Mouse (Mus musculus): ENCODE results near the gene Sema4c.
"Not testable (repeated sequence)": the region's sequence is repeated elsewhere in the genome, so short reads cannot be mapped to it uniquely, and the experiment has no call there.

Gene Sema4c

GRCm38 (mm10) chr1:36556553-36557456 lies 1.3 kb downstream of the Sema4c start:
- DNase-seq (ENCODE audit: low spot score in 2 of 2), result peak; percentile 99

GRCm38 (mm10) chr1:36555798-36556395 lies 2.3 kb downstream of the Sema4c start:
- DNase-seq (ENCODE audit: low spot score in 2 of 2), result peak in 1 of 2 experiments; percentile 70

DNA sequence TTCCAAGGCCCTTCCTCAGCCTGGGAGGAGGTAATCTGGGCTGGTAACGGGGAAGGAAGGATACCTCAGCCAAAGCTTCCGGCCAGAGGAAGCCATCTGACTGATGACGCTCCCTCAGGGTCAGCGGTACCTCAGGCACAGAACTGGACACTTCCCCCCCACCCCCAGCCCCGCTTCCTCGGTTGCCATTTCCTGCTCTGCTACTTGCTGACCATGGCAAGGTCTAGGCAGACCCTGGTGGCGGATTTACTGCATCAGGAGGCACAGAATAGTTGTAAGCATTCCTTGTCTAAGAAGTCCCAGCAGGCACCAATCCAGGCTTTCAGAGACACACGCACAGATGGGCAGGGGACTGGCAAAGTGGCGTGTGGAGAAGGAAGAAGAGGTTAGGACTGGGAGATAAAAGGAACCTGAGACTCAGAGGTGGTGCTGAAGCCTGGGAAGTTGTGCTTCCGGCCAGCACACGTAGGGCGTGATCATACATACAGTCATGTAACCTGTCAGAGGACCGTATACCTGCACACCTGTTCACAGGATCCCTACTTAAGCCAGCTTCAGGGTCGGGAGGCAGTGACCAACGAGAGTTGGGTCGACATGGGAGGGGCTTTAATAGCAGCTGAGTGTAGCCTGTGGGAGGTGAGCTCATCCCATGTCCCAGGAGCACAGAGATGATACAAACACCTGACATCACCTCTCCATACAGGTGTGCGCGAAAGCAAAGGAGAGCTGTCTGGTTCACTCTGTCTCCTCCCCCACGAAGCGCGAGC lies 3.3 kb downstream of the Sema4c start:
- DNase-seq (ENCODE audit: low spot score in 2 of 2), result no peak

DNA sequence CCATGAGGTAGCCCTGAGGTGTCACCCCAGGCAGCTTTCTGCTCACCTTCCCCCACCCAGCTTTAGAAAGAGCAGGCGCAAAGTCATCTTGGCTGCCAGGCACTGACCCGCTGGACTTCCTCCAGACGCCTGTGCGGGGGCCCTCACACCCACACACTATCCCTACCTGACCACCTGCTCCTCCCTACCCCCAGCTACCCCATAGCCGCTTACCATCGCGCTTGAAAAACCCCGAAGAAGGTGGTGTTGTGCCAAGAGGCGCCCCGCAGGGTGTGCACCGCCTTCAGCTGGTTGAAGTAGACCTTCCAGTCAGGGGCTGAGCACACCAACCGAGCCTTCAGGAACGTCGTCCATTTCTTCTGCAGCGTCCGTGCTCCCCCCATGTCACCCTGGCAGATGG lies 5.6 kb downstream of the Sema4c start:
- DNase-seq (ENCODE audit: low spot score in 2 of 2), result no peak

DNA sequence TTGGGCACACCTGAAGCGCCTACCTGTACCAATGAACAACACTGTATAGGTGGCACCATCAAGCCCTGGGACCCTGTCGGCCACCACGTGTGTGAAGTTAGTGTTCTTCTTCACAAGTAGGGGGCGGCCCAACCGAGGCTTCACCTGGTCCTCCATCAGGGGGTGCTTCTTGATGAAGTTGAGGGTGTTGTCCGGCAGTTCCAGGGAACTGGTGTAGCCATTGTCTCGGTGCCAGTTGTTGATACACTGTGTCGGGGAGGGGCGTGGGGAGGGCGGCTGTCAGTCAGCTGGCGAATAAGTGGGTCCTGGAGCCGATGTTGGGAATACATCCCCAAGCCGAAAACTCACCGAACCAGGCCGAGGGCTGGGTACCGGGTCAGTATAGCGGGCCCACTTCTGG lies 6.2 kb downstream of the Sema4c start:
- DNase-seq (ENCODE audit: low spot score in 2 of 2), result no peak

- DNase-seq (ENCODE audit: low spot score in 2 of 2), result no peak
Observed at GRCm38 (mm10) chr1:36550075-36550863, 7.9 kb downstream of the Sema4c start.

DNA sequence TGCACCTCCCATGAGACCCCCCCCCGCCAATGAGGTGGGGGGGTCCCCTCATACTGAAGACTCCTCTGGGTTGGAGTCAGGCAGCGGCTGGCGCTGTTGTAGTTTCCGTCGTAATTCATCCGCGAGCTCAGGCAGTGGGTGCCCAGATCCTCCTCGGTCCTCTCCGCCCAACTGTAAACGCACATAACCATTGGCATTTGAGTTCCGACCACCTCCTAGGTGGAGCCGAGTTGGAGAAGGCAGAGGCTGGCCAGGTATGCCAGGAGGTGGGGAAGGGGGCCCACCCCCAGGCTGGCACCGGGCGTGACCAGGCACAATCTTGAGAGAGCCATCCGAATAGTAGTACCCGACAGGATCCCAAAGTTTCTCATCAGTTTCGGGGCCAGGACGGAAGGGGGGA lies 8.7 kb downstream of the Sema4c start:
- DNase-seq (ENCODE audit: low spot score in 2 of 2), result no peak

- no peak for DNase-seq (ENCODE audit: low spot score in 2 of 2)
Observed at GRCm38 (mm10) chr1:36548771-36549170, 9.4 kb downstream of the Sema4c start.

DNA sequence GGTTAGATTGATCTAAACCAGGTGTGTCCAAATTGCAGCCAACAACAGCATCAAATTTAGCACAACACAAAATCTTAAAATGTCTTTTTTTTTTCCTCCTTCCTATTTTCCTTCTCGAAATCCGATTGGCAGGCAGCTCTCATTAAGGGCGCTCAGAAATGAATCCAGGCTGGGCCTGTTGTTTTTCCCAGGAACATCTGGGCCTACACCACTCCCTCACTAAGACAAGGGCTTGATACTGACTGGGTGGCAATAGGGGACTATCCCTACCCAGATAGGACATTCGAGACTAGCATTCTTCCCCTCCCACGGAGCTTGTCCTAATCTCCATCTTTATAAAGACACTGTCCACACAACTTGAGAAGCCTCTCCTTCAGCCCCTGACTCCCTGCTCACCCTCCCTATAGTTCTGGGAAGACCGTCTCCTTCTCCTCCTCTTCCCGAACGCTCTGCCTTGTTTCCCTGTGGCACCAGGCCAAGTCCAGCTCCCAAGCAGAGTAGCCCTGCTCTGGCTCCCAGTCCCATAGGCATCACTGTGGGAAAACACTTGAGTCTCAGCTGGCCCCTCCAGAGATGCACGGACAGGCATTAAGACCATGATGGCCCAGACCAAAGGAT lies 10.1 kb downstream of the Sema4c start:
- no peak for DNase-seq (ENCODE audit: low spot score in 2 of 2)

DNA sequence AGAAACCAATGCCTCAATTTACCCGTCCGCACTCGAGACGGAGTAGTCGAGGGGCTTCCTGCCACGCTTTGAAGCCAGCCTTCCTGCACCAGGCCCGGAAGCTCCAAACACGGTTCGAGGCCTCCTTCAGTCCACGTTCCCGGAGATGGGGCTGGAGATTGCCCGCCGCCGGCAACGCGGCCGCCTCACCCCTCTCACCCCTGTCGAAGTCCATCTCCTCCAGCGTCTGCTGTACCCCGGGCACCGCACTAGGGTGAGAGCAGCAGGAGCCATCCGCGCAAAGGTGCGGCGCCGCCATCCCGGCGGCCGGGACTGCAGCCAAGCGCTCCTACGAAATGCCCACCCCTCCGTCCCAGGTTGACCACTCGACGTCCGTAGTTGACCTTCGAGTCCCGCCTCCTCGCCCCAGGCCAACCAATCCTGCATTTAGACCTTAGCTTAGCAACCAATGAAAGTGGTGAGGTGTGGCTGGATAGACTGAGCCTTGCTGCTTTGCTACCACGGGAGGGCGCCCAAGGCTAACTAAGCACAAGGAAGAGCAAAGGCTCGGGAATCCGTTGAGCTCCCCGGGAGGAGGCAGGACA lies 11.2 kb downstream of the Sema4c start, which contains the start of gene Ankrd39:
Ankrd39 (minus strand) TSS at position 558 of the 584 bp plus-strand sequence.
- peak; percentile 96 to 97 for DNase-seq (ENCODE audit: low spot score in 2 of 2)

DNA sequence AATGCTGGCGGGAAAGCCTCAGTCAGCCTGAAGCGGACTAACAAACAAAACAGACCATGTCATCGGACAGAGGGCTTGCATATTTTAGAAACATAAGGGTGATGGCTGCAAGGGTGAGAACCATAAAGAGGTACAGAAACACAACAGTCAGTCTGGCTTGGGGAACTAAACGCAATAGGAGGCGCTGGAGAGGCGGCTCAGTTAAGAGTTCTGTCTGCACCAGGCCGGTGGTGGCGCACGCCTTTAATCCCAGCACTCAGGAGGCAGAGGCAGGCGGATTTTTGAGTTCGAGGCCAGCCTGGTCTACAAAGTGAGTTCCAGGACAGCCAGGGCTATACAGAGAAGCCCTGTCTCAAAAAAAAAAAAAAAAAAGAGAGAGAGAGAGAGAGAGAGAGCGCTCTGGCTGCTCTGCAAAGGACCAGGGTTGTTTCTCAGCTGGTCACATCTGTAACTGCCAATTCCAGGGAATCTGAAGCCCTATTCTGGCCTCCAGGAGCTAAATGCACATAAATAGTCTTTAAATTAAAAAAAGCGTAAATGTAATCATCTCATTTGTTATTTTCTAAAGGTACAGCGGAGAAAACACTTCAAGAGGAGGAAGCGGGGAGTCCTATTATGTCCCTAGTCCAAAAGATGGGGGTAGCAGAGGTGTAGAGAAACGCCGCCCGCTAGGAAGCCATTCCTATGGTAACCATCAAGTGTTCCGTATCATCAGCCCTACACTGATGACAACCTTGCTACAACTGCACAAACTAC lies 12.1 kb downstream of the Sema4c start:
- DNase-seq (ENCODE audit: low spot score in 2 of 2), result no peak

DNA sequence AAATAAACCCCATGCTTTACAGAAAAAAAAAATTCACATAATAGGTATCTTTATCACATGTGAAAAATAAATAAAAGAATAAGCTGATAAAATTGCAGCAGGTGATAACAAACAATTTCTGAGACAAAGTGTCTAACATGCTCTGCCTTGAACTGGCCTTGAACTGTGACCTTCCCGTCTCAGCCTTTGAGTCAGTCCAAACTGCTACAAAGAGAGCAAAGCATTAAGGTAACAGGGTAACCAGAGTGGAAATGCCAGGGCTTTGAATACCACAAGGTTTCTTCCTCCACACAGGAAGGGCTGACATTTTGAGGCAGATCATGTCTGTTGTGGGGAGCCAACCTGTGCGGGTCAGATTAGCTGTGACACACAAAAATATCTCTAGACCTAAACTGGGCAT lies 12.8 kb downstream of the Sema4c start:
- DNase-seq (ENCODE audit: low spot score in 2 of 2), result no peak

DNA sequence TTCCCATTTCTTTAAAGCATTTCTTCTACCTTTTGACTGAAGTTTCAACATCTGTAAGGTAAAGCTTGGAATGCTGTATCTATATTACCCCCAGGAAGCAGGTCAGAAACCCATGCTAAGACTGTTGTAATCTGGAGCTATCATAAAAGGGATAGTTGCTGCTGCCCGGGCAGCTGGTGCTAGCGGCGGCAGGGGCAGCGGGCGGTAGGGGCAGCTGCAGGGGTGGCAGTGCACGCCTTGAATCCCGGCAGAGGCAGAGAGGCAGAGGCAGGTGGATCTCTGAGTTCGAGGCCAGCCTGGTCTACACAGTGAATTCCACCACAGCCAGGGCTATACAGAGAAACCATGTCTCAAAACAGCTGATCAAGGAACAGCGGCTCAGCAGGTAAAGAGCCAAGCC lies 15.2 kb downstream of the Sema4c start:
- DNase-seq (ENCODE audit: low spot score in 2 of 2), result no peak

GRCm38 (mm10) chr1:36541844-36542243 lies 16.3 kb downstream of the Sema4c start:
- DNase-seq (ENCODE audit: low spot score in 2 of 2), result no peak

- DNase-seq (ENCODE audit: low spot score in 2 of 2), result no peak
Observed at GRCm38 (mm10) chr1:36540807-36541206, 17.3 kb downstream of the Sema4c start.

DNA sequence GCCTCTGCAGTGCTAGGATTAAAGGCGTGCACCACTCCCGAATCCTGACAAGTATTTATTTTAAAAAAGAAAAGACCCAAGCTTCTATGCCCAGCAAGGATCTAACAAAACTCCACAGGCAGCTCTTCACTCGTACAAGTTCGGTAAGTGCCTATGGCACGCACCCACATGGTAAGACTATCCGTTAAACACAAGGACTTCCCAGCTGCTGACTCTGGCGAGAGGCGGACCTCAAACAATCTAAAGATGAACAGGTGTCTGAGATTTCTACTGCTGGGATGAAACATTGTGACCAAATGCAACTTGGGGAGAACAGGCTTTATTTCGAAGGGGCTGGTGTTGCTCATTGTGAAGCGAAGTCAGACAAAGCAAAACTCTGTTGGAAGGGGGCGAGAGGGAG lies 18.0 kb downstream of the Sema4c start:
- no peak for DNase-seq (ENCODE audit: low spot score in 2 of 2)

GRCm38 (mm10) chr1:36539186-36539585 lies 19.0 kb downstream of the Sema4c start, which contains the start of gene Gm42417:
TSS of gene Gm42417 (minus strand) at chr1:36539429.
- no peak for DNase-seq (ENCODE audit: low spot score in 2 of 2)

- no peak for DNase-seq (ENCODE audit: low spot score in 2 of 2)
Observed at GRCm38 (mm10) chr1:36538727-36539126, 19.4 kb downstream of the Sema4c start.

GRCm38 (mm10) chr1:36536783-36537182 lies 21.4 kb downstream of the Sema4c start, which contains the start of gene Ankrd23:
TSS of gene Ankrd23 (minus strand) at chr1:36536883.
- DNase-seq (ENCODE audit: low spot score in 2 of 2), result not testable (repeated sequence)

DNA sequence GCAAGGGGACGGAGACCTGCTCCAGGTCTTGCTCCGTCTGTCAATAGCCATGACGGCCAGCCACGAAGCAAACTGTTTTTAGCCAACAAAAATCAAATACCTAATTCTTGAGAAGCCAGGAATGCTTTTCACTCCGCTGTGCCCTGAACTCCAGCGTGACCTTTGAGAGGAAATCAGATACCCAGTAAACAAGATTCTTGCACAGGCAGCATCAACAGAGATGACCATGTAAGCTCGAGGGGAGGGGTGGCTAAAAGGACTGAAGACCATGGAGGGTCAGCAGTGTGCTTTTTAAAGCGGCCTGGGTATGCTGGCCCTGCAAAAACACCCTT lies 21.8 kb downstream of the Sema4c start:
- no peak for DNase-seq (ENCODE audit: low spot score in 2 of 2)

All from cerebellum, postnatal 4 days (tissue).